Mouse (Mus musculus) G1E (cell line): ENCODE results near the gene Hipk2.

ENCODE experiments used
- CTCF ChIP-seq: IDR thresholded peaks from 2 replicates; pipeline ENCODE4 v1.5.1; 2012; ENCODE audit warnings: low read depth, low read length, inconsistent platforms, mixed read lengths
- GATA1 ChIP-seq: IDR thresholded peaks from 2 replicates; pipeline ENCODE4 v1.6.1; 2012; ENCODE audit warnings: borderline replicate concordance, low read length, inconsistent platforms, mixed read lengths
- GATA2 ChIP-seq: IDR thresholded peaks from 2 replicates; pipeline ENCODE4 v1.6.1; 2012; ENCODE audit warnings: low read depth, low read length, inconsistent platforms, borderline replicate concordance
- POLR2AphosphoS5 ChIP-seq: IDR thresholded peaks from 2 replicates; pipeline ENCODE4 v1.6.1; 2012; ENCODE audit warnings: low read depth, low read length, inconsistent platforms; ENCODE audit not compliant: insufficient replicate concordance
- TAL1 ChIP-seq: conservative IDR thresholded peaks from 2 replicates; pipeline ENCODE4 v1.6.1; 2012; ENCODE audit warnings: low read depth, low read length, inconsistent platforms, mixed read lengths

DNA sequence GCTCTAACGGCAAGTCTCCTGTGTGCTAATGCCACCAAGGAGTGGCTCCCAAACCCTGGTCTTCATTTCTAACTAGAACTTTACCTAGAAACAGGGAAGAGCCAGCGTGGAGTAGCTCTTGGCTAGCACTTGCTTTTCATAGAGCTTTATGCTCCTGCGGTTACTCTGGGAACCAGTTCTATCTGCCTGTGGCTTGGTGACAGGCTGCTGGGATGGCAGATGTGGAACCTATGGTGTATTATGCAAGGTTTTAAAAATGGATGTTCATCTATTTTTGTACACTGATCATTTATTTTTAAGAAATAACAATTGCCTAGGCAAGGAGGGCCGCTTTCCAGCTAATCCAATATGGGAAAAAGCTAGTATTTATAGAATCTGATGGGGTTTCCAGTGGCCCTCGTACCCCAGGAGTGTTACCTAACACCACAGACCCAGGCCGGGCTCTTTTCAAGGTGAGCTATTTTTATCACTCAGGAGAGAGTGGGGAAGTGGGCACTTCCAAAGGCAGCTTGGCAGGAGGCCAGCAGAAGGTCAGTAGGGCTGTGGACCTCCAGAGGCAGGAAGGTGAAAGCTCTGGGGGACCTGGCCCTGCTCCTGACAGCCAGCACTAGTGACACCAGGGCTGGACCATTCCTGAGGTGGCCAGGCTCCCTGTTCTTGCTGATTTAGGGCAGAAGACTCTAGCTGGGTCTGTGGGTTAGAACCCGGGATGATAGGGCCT lies 171.5 kb downstream of the Hipk2 start:
- TF ChIP-seq CTCF (no peak), TAL1 (no peak), POLR2AphosphoS5 (no peak), GATA1 (no peak), GATA2 (no peak)
